Mouse (Mus musculus): ENCODE measurements at regions not wholly inside any gene's neighbourhood (a gene's known extent, or its start where the extent isn't known, plus 50 kb on each side); places are given as distances from the start of the nearest gene placed in this dataset.

- no peak for DNase-seq (ENCODE audit: low read depth, low spot score)
Measured at GRCm38 (mm10) chr11:45174811-45175798, 558.0 kb downstream of the Ebf1 start.

- no peak for DNase-seq (ENCODE audit: low read depth, low spot score)
Measured at GRCm38 (mm10) chr11:45176971-45177370, 559.9 kb downstream of the Ebf1 start.

GRCm38 (mm10) chr11:45178036-45178435 lies 560.9 kb downstream of the Ebf1 start:
- no peak for DNase-seq (ENCODE audit: low read depth, low spot score)

GRCm38 (mm10) chr11:45179019-45179418 lies 561.9 kb downstream of the Ebf1 start:
- no peak for DNase-seq (ENCODE audit: low read depth, low spot score)

- no peak for DNase-seq (ENCODE audit: low read depth, low spot score)
Measured at GRCm38 (mm10) chr11:45190601-45191370, 573.7 kb downstream of the Ebf1 start.

- no peak for DNase-seq (ENCODE audit: low read depth, low spot score)
Measured at GRCm38 (mm10) chr11:45191392-45192189, 574.5 kb downstream of the Ebf1 start.

- DNase-seq (ENCODE audit: low read depth, low spot score), result no peak
Measured at GRCm38 (mm10) chr11:45193319-45193718, 576.2 kb downstream of the Ebf1 start.

- DNase-seq (ENCODE audit: low read depth, low spot score), result no peak
Measured at GRCm38 (mm10) chr11:45199520-45199919, 582.4 kb downstream of the Ebf1 start.

- DNase-seq (ENCODE audit: low read depth, low spot score), result no peak
Measured at GRCm38 (mm10) chr11:45200714-45201405, 583.7 kb downstream of the Ebf1 start.

GRCm38 (mm10) chr11:45203446-45203845 lies 586.3 kb downstream of the Ebf1 start:
- no peak for DNase-seq (ENCODE audit: low read depth, low spot score)

GRCm38 (mm10) chr11:45206611-45207525 lies 589.8 kb downstream of the Ebf1 start:
- DNase-seq (ENCODE audit: low read depth, low spot score), result no peak

GRCm38 (mm10) chr11:45214096-45214495 lies 597.0 kb downstream of the Ebf1 start:
- no peak for DNase-seq (ENCODE audit: low read depth, low spot score)

- DNase-seq (ENCODE audit: low read depth, low spot score), result no peak
Measured at GRCm38 (mm10) chr11:45216942-45217474, 599.9 kb downstream of the Ebf1 start.

- DNase-seq (ENCODE audit: low read depth, low spot score), result no peak
Measured at GRCm38 (mm10) chr11:45219239-45219638, 602.1 kb downstream of the Ebf1 start.

GRCm38 (mm10) chr11:45222021-45222420 lies 604.9 kb downstream of the Ebf1 start:
- no peak for DNase-seq (ENCODE audit: low read depth, low spot score)

- no peak for DNase-seq (ENCODE audit: low read depth, low spot score)
Measured at GRCm38 (mm10) chr11:45235476-45236412, 616.1 kb upstream of the Clint1 start.

- DNase-seq (ENCODE audit: low read depth, low spot score), result no peak
Measured at GRCm38 (mm10) chr11:45237056-45237455, 614.8 kb upstream of the Clint1 start.

GRCm38 (mm10) chr11:45239044-45239443 lies 612.8 kb upstream of the Clint1 start:
- peak; percentile 4 for DNase-seq (ENCODE audit: low read depth, low spot score)

GRCm38 (mm10) chr11:45240419-45240818 lies 611.4 kb upstream of the Clint1 start:
- DNase-seq (ENCODE audit: low read depth, low spot score), result no peak

Data from ZHBTc4 (cell line).